Mouse (Mus musculus) midbrain, embryonic 10.5 days (tissue): Measurements from ENCODE around the gene Pabpn1. TPM values are rescaled to one million over a fixed set of nuclear protein-coding genes. Genes with fewer than 3 reads are reported as not detected.

Source experiments
- DNase-seq: peaks from one replicate; pipeline ENCODE4 v3.0.0-alpha.2; 2017; ENCODE audit warnings: low spot score
- H3K27ac ChIP-seq: fragments of 300-500 bp; sonication (generic); replicated peaks from 2 replicates; pipeline ENCODE4 v1.5.1; 2016; ENCODE audit warnings: mild to moderate bottlenecking
- H3K27me3 ChIP-seq: fragments of 300-500 bp; sonication (generic); 2 replicates; pipeline ENCODE4 v1.6.1; 2016; ENCODE audit warnings: low read depth, mild to moderate bottlenecking; ENCODE audit not compliant: poor library complexity, severe bottlenecking
- H3K36me3 ChIP-seq: fragments of 300-500 bp; sonication (generic); 2 replicates; pipeline ENCODE4 v1.6.1; 2016; ENCODE audit warnings: mild to moderate bottlenecking, moderate library complexity
- H3K4me1 ChIP-seq: fragments of 300-500 bp; sonication (generic); 2 replicates; pipeline ENCODE4 v1.6.1; 2016
- H3K4me3 ChIP-seq: fragments of 300-500 bp; sonication (generic); 2 replicates; pipeline ENCODE4 v1.5.1; 2016; ENCODE audit warnings: mild to moderate bottlenecking, moderate library complexity
- H3K9me3 ChIP-seq: fragments of 300-500 bp; sonication (generic); replicated peaks from 2 replicates; pipeline ENCODE4 v1.6.1; 2016; ENCODE audit warnings: mild to moderate bottlenecking
- WGBS: fragments of 180-500 bp; shearing (Covaris S2); methylation state at CpG from one replicate; pipeline ENCODE4 v1.1.7; 2016; 5-methylcytosine and 5-hydroxymethylcytosine counted together
- polyA plus RNA-seq: library from polyadenylated mRNA; unstranded; fragments of >200 nt; fragmentation: Nextera tagmentation; extraction: Ambion mirVana; gene quantifications from 2 replicates; pipeline ENCODE4 v1.2.1, GENCODE M21; 2016

Pabpn1 gene
- polyA plus RNA-seq, 1 experiment from 2014 or later, result 165 TPM

- no peak for DNase-seq
- Histone ChIP-seq H3K27me3 (peaks cover 27% of the 10 kb centered on the region), H3K27ac (no peak overlapping the region), H3K36me3 (no peaks in the 10 kb centered on the region), H3K4me1 (peaks cover 26% of the 10 kb centered on the region), H3K4me3 (no peak overlapping the region), H3K9me3 (no peaks in the 10 kb centered on the region)
- 88% methylated on average over 3 of the region's 3 CpGs for WGBS
Observed at GRCm38 (mm10) chr14:54874165-54874564, 18.1 kb upstream of the Pabpn1 start.

- no peaks in the 10 kb centered on the region for H3K9me3 ChIP-seq
- H3K27me3 ChIP-seq, result peaks cover 27% of the 10 kb centered on the region
- DNase-seq, result no peak
- 2% methylated on average over 36 of the region's 36 CpGs for whole genome bisulfite sequencing
- no peaks in the 10 kb centered on the region for H3K36me3 ChIP-seq
- H3K27ac ChIP-seq, result peak overlapping the region; percentile 90
- peaks cover 26% of the 10 kb centered on the region for H3K4me1 ChIP-seq
- H3K4me3 ChIP-seq, result peak overlapping the region; percentile 85
Observed at GRCm38 (mm10) chr14:54875844-54876538, 16.3 kb upstream of the Pabpn1 start.

GRCm38 (mm10) chr14:54876539-54877047 lies 15.7 kb upstream of the Pabpn1 start:
- Histone ChIP-seq H3K4me1 (peaks cover 26% of the 10 kb centered on the region), H3K4me3 (peak overlapping the region; percentile 85), H3K36me3 (no peaks in the 10 kb centered on the region), H3K27ac (peak overlapping the region; percentile 90), H3K9me3 (no peaks in the 10 kb centered on the region), H3K27me3 (peaks cover 27% of the 10 kb centered on the region)
- WGBS, result under 1% methylated on average over 72 of the region's 72 CpGs
- peak; percentile 89 for DNase-seq

GRCm38 (mm10) chr14:54877048-54877715 lies 15.1 kb upstream of the Pabpn1 start, which contains the start of gene Ppp1r3e:
Gene Ppp1r3e (minus strand): TSS chr14:54877550.
- H3K4me3 ChIP-seq, result peak within 1 kb of the TSS; percentile 85
- H3K27me3 ChIP-seq, result peaks cover 27% of the 10 kb centered on the region
- no peaks in the 10 kb centered on the region for H3K9me3 ChIP-seq
- WGBS, result under 1% methylated on average over 60 of the region's 61 CpGs
- no peaks in the 10 kb centered on the region for H3K36me3 ChIP-seq
- DNase-seq, result peak; percentile 69
- peaks cover 26% of the 10 kb centered on the region for H3K4me1 ChIP-seq
- peak within 1 kb of the TSS; percentile 90 for H3K27ac ChIP-seq

- no peaks in the 10 kb centered on the region for H3K9me3 ChIP-seq
- DNase-seq, result peak; percentile 89
- H3K27ac ChIP-seq, result peak within 1 kb of the TSS; percentile 91
- peak within 1 kb of the TSS; percentile 76 for H3K4me3 ChIP-seq
- peaks cover 25% of the 10 kb centered on the region for H3K36me3 ChIP-seq
- H3K4me1 ChIP-seq, result peaks cover 29% of the 10 kb centered on the region
- 1% methylated on average over 27 of the region's 27 CpGs for WGBS
- peaks cover 7% of the 10 kb centered on the region for H3K27me3 ChIP-seq
Observed at GRCm38 (mm10) chr14:54883154-54884021, 8.9 kb upstream of the Pabpn1 start, which contains the start of the genes Bcl2l2 and Gm20521. Gene Bcl2l2 (plus strand): TSS chr14:54883377. Gene Gm20521 (plus strand): TSS chr14:54883441.

GRCm38 (mm10) chr14:54884022-54884712 lies 8.1 kb upstream of the Pabpn1 start:
- peak overlapping the region; percentile 91 for H3K27ac ChIP-seq
- peaks cover 25% of the 10 kb centered on the region for H3K36me3 ChIP-seq
- no peak for DNase-seq
- WGBS, result 41% methylated on average over 21 of the region's 21 CpGs
- peaks cover 29% of the 10 kb centered on the region for H3K4me1 ChIP-seq
- no peaks in the 10 kb centered on the region for H3K27me3 ChIP-seq
- H3K4me3 ChIP-seq, result peak overlapping the region; percentile 76
- no peaks in the 10 kb centered on the region for H3K9me3 ChIP-seq

GRCm38 (mm10) chr14:54885309-54885708 lies 7.0 kb upstream of the Pabpn1 start:
- DNase-seq, result no peak
- Histone ChIP-seq H3K4me3 (no peak overlapping the region), H3K36me3 (peaks cover 25% of the 10 kb centered on the region), H3K27me3 (no peaks in the 10 kb centered on the region), H3K27ac (no peak overlapping the region), H3K4me1 (peaks cover 29% of the 10 kb centered on the region), H3K9me3 (no peaks in the 10 kb centered on the region)
- WGBS, result 92% methylated on average over 11 of the region's 11 CpGs

- Histone ChIP-seq H3K4me3 (peak overlapping the region; percentile 98), H3K4me1 (peaks cover 19% of the 10 kb centered on the region), H3K27me3 (no peaks in the 10 kb centered on the region), H3K36me3 (peaks cover 35% of the 10 kb centered on the region), H3K27ac (peak overlapping the region; percentile 100), H3K9me3 (no peaks in the 10 kb centered on the region)
- peak; percentile 96 for DNase-seq
- under 1% methylated on average over 38 of the region's 38 CpGs for WGBS
Observed at GRCm38 (mm10) chr14:54893651-54894181, 1.4 kb downstream of the Pabpn1 start.

- H3K4me3 ChIP-seq, result peak overlapping the region; percentile 98
- under 1% methylated on average over 54 of the region's 54 CpGs for WGBS
- peak; percentile 48 for DNase-seq
- H3K9me3 ChIP-seq, result no peaks in the 10 kb centered on the region
- H3K36me3 ChIP-seq, result peaks cover 41% of the 10 kb centered on the region
- H3K27ac ChIP-seq, result peak overlapping the region; percentile 100
- H3K4me1 ChIP-seq, result peaks cover 19% of the 10 kb centered on the region
- H3K27me3 ChIP-seq, result no peaks in the 10 kb centered on the region
Observed at GRCm38 (mm10) chr14:54894296-54895151, 2.2 kb downstream of the Pabpn1 start.

- Histone ChIP-seq H3K27ac (no peak overlapping the region), H3K9me3 (no peaks in the 10 kb centered on the region), H3K4me3 (no peak overlapping the region), H3K4me1 (peaks cover 19% of the 10 kb centered on the region), H3K36me3 (peaks cover 41% of the 10 kb centered on the region), H3K27me3 (no peaks in the 10 kb centered on the region)
- WGBS, result 78% methylated on average over 2 of the region's 2 CpGs
- no peak for DNase-seq
Observed at GRCm38 (mm10) chr14:54897445-54897844, 5.1 kb downstream of the Pabpn1 start.

GRCm38 (mm10) chr14:54900383-54900782 lies 8.1 kb downstream of the Pabpn1 start:
- WGBS, result 1% methylated on average over 3 of the region's 3 CpGs
- DNase-seq, result peak; percentile 65
- no peak overlapping the region for H3K27ac ChIP-seq
- peaks cover 60% of the 10 kb centered on the region for H3K36me3 ChIP-seq
- H3K27me3 ChIP-seq, result no peaks in the 10 kb centered on the region
- peaks cover 8% of the 10 kb centered on the region for H3K4me1 ChIP-seq
- no peak overlapping the region for H3K4me3 ChIP-seq
- H3K9me3 ChIP-seq, result no peaks in the 10 kb centered on the region
